Mouse (Mus musculus) left cerebral cortex, adult 11 months (tissue): Measurements from ENCODE around the gene Cdip1.
A peak's percentile ranks its signal among the peaks of the same experiment; 100 is the strongest.
"Not testable (repeated sequence)": the region's sequence is repeated elsewhere in the genome, so short reads cannot be mapped to it uniquely, and the experiment has no call there.

Source experiments
- DNase-seq: peaks from one replicate; pipeline ENCODE4 v3.0.0; 2022; ENCODE audit warnings: low spot score

Gene Cdip1

GRCm38 (mm10) chr16:4789810-4790559, at the start of gene Cdip1:
Cdip1 (minus strand) TSS chr16:4790292.
- DNase-seq, result peak; percentile 91

GRCm38 (mm10) chr16:4839552-4839951, 49.5 kb upstream of the Cdip1 start:
- no peak for DNase-seq

- no peak for DNase-seq
Measured at GRCm38 (mm10) chr16:4837631-4838030, 47.5 kb upstream of the Cdip1 start.

- DNase-seq, result no peak
Measured at GRCm38 (mm10) chr16:4835191-4835590, 45.1 kb upstream of the Cdip1 start, which contains the start of gene 4930562C15Rik. 4930562C15Rik (plus strand) TSS chr16:4835416.

GRCm38 (mm10) chr16:4833858-4834257, 43.8 kb upstream of the Cdip1 start:
- no peak for DNase-seq

GRCm38 (mm10) chr16:4831650-4832419, 41.7 kb upstream of the Cdip1 start:
- DNase-seq, result no peak

GRCm38 (mm10) chr16:4829271-4829900, 39.3 kb upstream of the Cdip1 start:
- DNase-seq, result no peak

GRCm38 (mm10) chr16:4827639-4828038, 37.5 kb upstream of the Cdip1 start:
- no peak for DNase-seq

- DNase-seq, result not testable (repeated sequence)
Measured at GRCm38 (mm10) chr16:4824466-4824865, 34.4 kb upstream of the Cdip1 start.

- DNase-seq, result no peak
Measured at GRCm38 (mm10) chr16:4818349-4818748, 28.3 kb upstream of the Cdip1 start.

GRCm38 (mm10) chr16:4796631-4797030, 6.5 kb upstream of the Cdip1 start:
- DNase-seq, result no peak

GRCm38 (mm10) chr16:4791332-4791731, 1.2 kb upstream of the Cdip1 start:
- DNase-seq, result no peak

GRCm38 (mm10) chr16:4789311-4789768, 752 bp downstream of the Cdip1 start:
- no peak for DNase-seq

- no peak for DNase-seq
Measured at GRCm38 (mm10) chr16:4788176-4788575, 1.9 kb downstream of the Cdip1 start.

- no peak for DNase-seq
Measured at GRCm38 (mm10) chr16:4785706-4786105, 4.4 kb downstream of the Cdip1 start.

GRCm38 (mm10) chr16:4782515-4782914, 7.6 kb downstream of the Cdip1 start:
- no peak for DNase-seq

GRCm38 (mm10) chr16:4781524-4782196, 8.4 kb downstream of the Cdip1 start:
- peak; percentile 49 for DNase-seq

- no peak for DNase-seq
Measured at GRCm38 (mm10) chr16:4778940-4779339, 11.2 kb downstream of the Cdip1 start.

- DNase-seq, result no peak
Measured at GRCm38 (mm10) chr16:4777905-4778609, 12.0 kb downstream of the Cdip1 start.

GRCm38 (mm10) chr16:4777171-4777904, 12.8 kb downstream of the Cdip1 start:
- DNase-seq, result no peak
